Mouse (Mus musculus) E14TG2a.4 (cell line): ENCODE results near the gene Fam163b.

Experiments used
- CTCF ChIP-seq: conservative IDR thresholded peaks from 2 replicates; pipeline ENCODE4 v1.5.1; 2014; ENCODE audit warnings: low read length
- NANOG ChIP-seq: IDR thresholded peaks from 2 replicates; pipeline ENCODE4 v1.6.1; 2014; ENCODE audit warnings: borderline replicate concordance, low read length, mixed read lengths
- POU5F1 ChIP-seq: IDR thresholded peaks from 2 replicates; pipeline ENCODE4 v1.6.1; 2014; ENCODE audit warnings: low read length, borderline replicate concordance

- no peak for TF ChIP-seq CTCF
- TF ChIP-seq POU5F1: no peak
- no peak for TF ChIP-seq NANOG
These were observed 62.6 kb downstream of the Fam163b start for GRCm38 (mm10) chr2:27079649-27080048.
